8 mouse cellular contexts compared by ENCODE assay signal in the genomic region with DNA sequence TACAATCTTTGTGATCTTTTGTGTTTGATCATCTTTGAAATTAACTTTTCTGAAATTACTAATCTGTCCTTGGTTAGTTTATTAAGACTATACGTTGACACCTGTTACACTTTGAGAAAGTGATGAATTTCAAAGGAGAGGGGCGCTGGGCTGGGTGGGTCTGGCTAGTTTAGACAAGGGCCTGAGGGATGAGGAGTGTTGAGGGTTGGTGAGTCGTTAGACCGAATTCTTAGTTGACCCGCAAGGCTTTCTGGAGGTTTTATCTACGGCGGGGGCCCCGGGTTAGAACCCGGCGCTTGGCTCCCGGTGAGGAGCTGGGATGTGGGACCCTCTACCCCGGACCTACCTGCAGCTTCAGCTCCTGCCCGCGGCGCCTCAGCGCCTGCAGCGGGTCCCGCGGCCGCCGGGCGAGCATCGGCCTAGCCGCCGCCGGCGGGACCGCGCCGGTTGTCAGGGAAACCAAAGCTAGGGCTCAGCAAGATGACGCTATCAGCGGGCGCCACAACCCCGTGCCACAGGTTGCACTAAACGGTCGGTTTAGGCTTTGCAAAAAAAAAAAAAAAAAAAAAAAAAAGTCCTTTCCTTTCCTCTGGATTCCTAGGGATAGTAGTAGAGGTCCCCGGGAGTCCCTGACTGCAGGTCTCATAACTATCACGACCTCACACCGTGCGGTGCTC. TPM values are rescaled to one million over a fixed set of nuclear protein-coding genes. Genes with fewer than 3 reads are reported as not detected.
DNase-seq lines count a peak whose midpoint lies in the region; ATAC-seq lines count a peak whose summit lies in the region.

A gene (minus strand): TSS at position 458 of the 677 bp plus-strand sequence.

- WGBS in heart, embryonic 13.5 days = under 1% methylated on average over 40 of the region's 40 CpGs
- 4% methylated on average over 40 of the region's 40 CpGs for WGBS in liver, embryonic 12.5 days (ENCODE audit: insufficient replicate concordance)
- WGBS in stomach, embryonic 15.5 days = under 1% methylated on average over 40 of the region's 40 CpGs

- H3K27ac ChIP-seq in heart, embryonic 13.5 days (replicated peaks) = peak within 1 kb of the TSS; percentile 56
- peak within 1 kb of the TSS; percentile 70 for H3K27ac ChIP-seq in liver, embryonic 12.5 days
- H3K27ac ChIP-seq in stomach, embryonic 15.5 days = peak within 1 kb of the TSS; percentile 3; the same call in 1 of the 2 replicates

- H3K4me2 ChIP-seq in heart, embryonic 13.5 days = peak within 1 kb of the TSS; percentile 81
- peak within 1 kb of the TSS; percentile 77 for H3K4me2 ChIP-seq in liver, embryonic 12.5 days
- H3K4me2 ChIP-seq in stomach, embryonic 15.5 days = peak within 1 kb of the TSS; percentile 71

- peak within 1 kb of the TSS; percentile 88 for H3K9ac ChIP-seq in heart, embryonic 13.5 days
- peak within 1 kb of the TSS; percentile 80 for H3K9ac ChIP-seq in liver, embryonic 12.5 days
- H3K9ac ChIP-seq in stomach, embryonic 15.5 days = peak within 1 kb of the TSS; percentile 57

- peak; percentile 87 for DNase-seq in CD4-positive helper T cell, adult 2 months (ENCODE audit: low read depth, low spot score)
- DNase-seq in brain, embryonic 18.5 days (ENCODE audit: low read depth, low spot score) = peak; percentile 66
- peak; percentile 95 for DNase-seq in kidney, postnatal 10 days
- DNase-seq in natural killer cell, adult 2 months (ENCODE audit: low spot score in 2 of 2) = peak; percentile 60 to 79

- H3K9me3 ChIP-seq in heart, embryonic 13.5 days = no peaks in the 10 kb centered on the region
- no peaks in the 10 kb centered on the region for H3K9me3 ChIP-seq in liver, embryonic 12.5 days (replicated peaks)
- H3K9me3 ChIP-seq in stomach, embryonic 15.5 days = no peaks in the 10 kb centered on the region

- H3K27me3 ChIP-seq in heart, embryonic 13.5 days (replicated peaks) = no peaks in the 10 kb centered on the region
- H3K27me3 ChIP-seq in liver, embryonic 12.5 days (replicated peaks) = no peaks in the 10 kb centered on the region
- H3K27me3 ChIP-seq in stomach, embryonic 15.5 days (replicated peaks) = no peaks in the 10 kb centered on the region

- H3K36me3 ChIP-seq in heart, embryonic 13.5 days = no peaks in the 10 kb centered on the region
- H3K36me3 ChIP-seq in liver, embryonic 12.5 days = no peaks in the 10 kb centered on the region
- no peaks in the 10 kb centered on the region for H3K36me3 ChIP-seq in stomach, embryonic 15.5 days

- peak within 1 kb of the TSS; percentile 79 for H3K4me3 ChIP-seq in heart, embryonic 13.5 days
- peak within 1 kb of the TSS; percentile 77 for H3K4me3 ChIP-seq in liver, embryonic 12.5 days
- H3K4me3 ChIP-seq in stomach, embryonic 15.5 days (replicated peaks) = peak within 1 kb of the TSS; percentile 78

- peaks cover 24% of the 10 kb centered on the region for H3K4me1 ChIP-seq in heart, embryonic 13.5 days
- peaks cover 33% of the 10 kb centered on the region for H3K4me1 ChIP-seq in liver, embryonic 12.5 days
- peaks cover 11% of the 10 kb centered on the region for H3K4me1 ChIP-seq in stomach, embryonic 15.5 days

- ATAC-seq in erythroid progenitor cell, adult 5-6 weeks (replicated peaks; ENCODE audit: low FRiP score, poor library complexity, severe bottlenecking) = peak; percentile 92
- peak; percentile 55 for ATAC-seq in heart, embryonic 13.5 days (ENCODE audit: extremely low read depth, insufficient number of reproducible peaks, low FRiP score, low TSS enrichment)
- ATAC-seq in liver, embryonic 12.5 days = peak; percentile 83
- peak; percentile 81 for ATAC-seq in stomach, embryonic 15.5 days (ENCODE audit: insufficient read depth, low FRiP score, low read depth)

RNA-seq across cellular contexts. Expression of the gene that starts here (rescaled TPM):
- 8.4 and 12.3 TPM in 2 replicates for total RNA-seq in erythroid progenitor cell, adult 5-6 weeks (2015; ENCODE audit: low replicate concordance)
- total RNA-seq in erythroid progenitor cell, adult 5-6 weeks (2017; ENCODE audit: low replicate concordance) = 2.0 and 4.5 TPM in 2 replicates
- polyA plus RNA-seq in heart, embryonic 13.5 days (2015; fragmentation: Nextera tagmentation; extraction: Ambion mirVana) = 14.9 and 16.4 TPM in 2 replicates
- 10.8 and 11.2 TPM in 2 replicates for polyA plus RNA-seq in liver, embryonic 12.5 days (2016; fragmentation: Nextera tagmentation; extraction: Ambion mirVana)
- polyA plus RNA-seq in stomach, embryonic 15.5 days (2015; fragmentation: Nextera tagmentation; extraction: Ambion mirVana) = 24.9 and 25.0 TPM in 2 replicates

Comparison
In these comparisons a context has a peak if more than half of its experiments do, and no peak if none do; other contexts are left out.
1. Peak in every context shown above with its lines: DNase-seq, ATAC-seq, H3K4me3 ChIP-seq and H3K27ac ChIP-seq.
2. H3K27ac ChIP-seq: peak in every context shown above with its lines; median percentile 70 in liver, embryonic 12.5 days; 56 in heart, embryonic 13.5 days; 3 in stomach, embryonic 15.5 days.